Mouse (Mus musculus) small intestine, adult 2 months (tissue): ENCODE measurements around the gene Txlna. TPM values are rescaled to one million over a fixed set of nuclear protein-coding genes. Genes with fewer than 3 reads are reported as not detected.

ENCODE experiments used
- H3K27ac ChIP-seq: fragments of 200-500 bp; 2 replicates; pipeline ENCODE4 v1.5.1; 2012; ENCODE audit warnings: low read depth, low read length, control low read depth, inconsistent platforms; ENCODE audit not compliant: insufficient read depth
- H3K27me3 ChIP-seq: fragments of 200-500 bp; 2 replicates; pipeline ENCODE4 v1.6.1; 2012; ENCODE audit warnings: mild to moderate bottlenecking, moderate library complexity, low read length, inconsistent platforms; ENCODE audit not compliant: control insufficient read depth, insufficient read depth
- H3K36me3 ChIP-seq: fragments of 200-500 bp; 2 replicates; pipeline ENCODE4 v1.6.1; 2012; ENCODE audit warnings: mild to moderate bottlenecking, low read length, control low read depth, inconsistent platforms; ENCODE audit not compliant: control insufficient read depth, insufficient read depth
- H3K4me1 ChIP-seq: fragments of 200-500 bp; 2 replicates; pipeline ENCODE4 v1.6.1; 2012; ENCODE audit warnings: low read length, inconsistent platforms, mixed read lengths; ENCODE audit not compliant: control insufficient read depth, insufficient read depth, insufficient read length
- H3K4me3 ChIP-seq: fragments of 200-500 bp; 2 replicates; pipeline ENCODE4 v1.5.1; 2012; ENCODE audit warnings: low read depth, mild to moderate bottlenecking, control low read depth, inconsistent platforms, low read length, moderate library complexity
- CTCF ChIP-seq: fragments of 200-500 bp; IDR thresholded peaks from 2 replicates; pipeline ENCODE4 v1.5.1; 2012; ENCODE audit warnings: low read depth, mild to moderate bottlenecking, control low read depth, inconsistent platforms, low read length, moderate library complexity, mixed read lengths; ENCODE audit not compliant: insufficient replicate concordance, insufficient read length; ENCODE audit errors: extremely low read depth
- POLR2A ChIP-seq: fragments of 200-500 bp; IDR thresholded peaks from 2 replicates; pipeline ENCODE4 v1.6.1; 2012; ENCODE audit warnings: low read depth, mild to moderate bottlenecking, control low read depth, inconsistent platforms, low read length, moderate library complexity
- WGBS: fragments of 180-500 bp; shearing (Covaris S2); methylation state at CpG from one replicate; pipeline ENCODE4 v1.1.7; 2018; 5-methylcytosine and 5-hydroxymethylcytosine counted together
- polyA plus RNA-seq: library from polyadenylated mRNA; depleted of rRNA; stranded (reverse); fragments of >200 nt; gene quantifications from 2 replicates; pipeline ENCODE4 v1.2.3, GENCODE M21; 2012

The Txlna gene
- polyA plus RNA-seq, 1 experiment, result 11.4 TPM

DNA sequence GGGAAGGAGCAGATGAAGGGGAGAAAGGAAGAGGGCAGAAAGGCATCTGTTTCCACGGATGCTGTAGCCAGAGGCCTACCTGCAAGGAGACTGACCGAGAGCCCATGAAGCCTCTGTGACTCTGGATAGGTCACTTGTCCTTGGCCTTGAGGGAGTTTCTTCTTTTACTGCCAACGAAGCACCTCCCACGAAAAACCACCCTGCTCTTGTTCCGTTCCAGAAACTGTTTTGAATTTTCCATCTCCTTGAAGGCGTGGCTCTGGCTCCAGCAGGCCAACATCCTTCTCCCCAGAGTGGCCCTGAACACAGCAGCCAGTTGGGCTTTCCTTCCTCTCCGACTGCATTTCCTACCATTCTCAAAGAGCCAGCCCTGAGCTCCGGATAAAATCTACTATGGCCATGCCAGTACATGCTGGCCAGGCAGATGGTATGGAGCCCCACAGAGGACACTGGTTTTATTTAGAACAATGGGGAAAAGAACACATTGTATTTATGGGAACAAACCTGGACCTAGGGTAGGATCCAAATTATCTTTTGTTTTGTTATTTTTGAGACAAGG is 19.5 kb downstream of the Txlna start:
- peaks cover 14% of the 10 kb centered on the region for H3K4me1 ChIP-seq
- TF ChIP-seq CTCF (no peak), POLR2A (no peak)
- H3K27me3 ChIP-seq, result no peaks in the 10 kb centered on the region
- 69% methylated on average over 8 of the region's 8 CpGs for WGBS
- no peaks in the 10 kb centered on the region for H3K36me3 ChIP-seq
- peak overlapping the region; percentile 25 for H3K4me3 ChIP-seq
- H3K27ac ChIP-seq, result peak overlapping the region; percentile 19; the same call in 1 of the 2 replicates

DNA sequence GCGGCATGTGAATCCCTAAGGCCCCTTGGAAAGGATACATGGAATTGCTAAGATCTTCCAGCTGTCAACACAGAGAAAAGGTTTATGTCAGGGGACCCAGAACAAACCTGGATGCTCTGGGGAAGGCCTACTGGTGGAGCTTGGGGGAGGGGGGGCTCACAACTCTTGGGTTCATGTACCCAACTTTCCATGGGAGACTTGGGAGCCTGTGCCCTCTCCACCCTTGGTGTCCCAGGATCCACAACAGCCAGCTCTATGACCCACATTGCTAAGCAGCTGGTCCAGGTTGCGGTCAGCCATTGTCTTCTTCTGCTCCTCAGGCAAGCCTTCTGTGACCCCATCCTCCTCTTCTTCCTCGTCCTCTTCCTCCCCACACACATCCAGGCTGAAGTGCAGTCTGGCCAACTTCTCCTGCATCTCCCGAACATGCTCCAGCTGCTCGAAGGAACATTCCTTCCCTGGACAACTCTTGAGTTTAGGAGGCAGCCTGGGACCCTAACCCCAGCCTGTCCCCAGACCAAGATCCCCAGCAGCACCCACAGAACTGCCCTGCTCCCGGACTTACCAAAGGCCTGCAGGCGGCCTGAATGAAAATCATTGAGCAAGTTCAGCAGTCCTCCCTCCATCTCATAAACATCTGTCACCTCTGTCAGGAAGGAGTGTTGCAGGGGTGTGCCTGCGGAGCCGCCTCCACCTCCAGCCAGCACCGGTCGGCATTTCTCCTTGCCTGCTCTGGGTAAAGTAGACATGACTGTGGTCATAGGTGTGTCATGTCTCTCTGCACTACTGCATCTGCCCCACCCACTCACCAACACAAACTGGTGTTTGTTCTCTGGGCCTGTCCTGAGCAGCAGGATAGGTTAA is 20.2 kb downstream of the Txlna start:
- Histone ChIP-seq H3K27me3 (no peaks in the 10 kb centered on the region), H3K27ac (peak overlapping the region; percentile 19), H3K36me3 (no peaks in the 10 kb centered on the region), H3K4me1 (peaks cover 14% of the 10 kb centered on the region), H3K4me3 (peak overlapping the region; percentile 25)
- TF ChIP-seq POLR2A (no peak), CTCF (no peak)
- 90% methylated on average over 11 of the region's 11 CpGs for WGBS

DNA sequence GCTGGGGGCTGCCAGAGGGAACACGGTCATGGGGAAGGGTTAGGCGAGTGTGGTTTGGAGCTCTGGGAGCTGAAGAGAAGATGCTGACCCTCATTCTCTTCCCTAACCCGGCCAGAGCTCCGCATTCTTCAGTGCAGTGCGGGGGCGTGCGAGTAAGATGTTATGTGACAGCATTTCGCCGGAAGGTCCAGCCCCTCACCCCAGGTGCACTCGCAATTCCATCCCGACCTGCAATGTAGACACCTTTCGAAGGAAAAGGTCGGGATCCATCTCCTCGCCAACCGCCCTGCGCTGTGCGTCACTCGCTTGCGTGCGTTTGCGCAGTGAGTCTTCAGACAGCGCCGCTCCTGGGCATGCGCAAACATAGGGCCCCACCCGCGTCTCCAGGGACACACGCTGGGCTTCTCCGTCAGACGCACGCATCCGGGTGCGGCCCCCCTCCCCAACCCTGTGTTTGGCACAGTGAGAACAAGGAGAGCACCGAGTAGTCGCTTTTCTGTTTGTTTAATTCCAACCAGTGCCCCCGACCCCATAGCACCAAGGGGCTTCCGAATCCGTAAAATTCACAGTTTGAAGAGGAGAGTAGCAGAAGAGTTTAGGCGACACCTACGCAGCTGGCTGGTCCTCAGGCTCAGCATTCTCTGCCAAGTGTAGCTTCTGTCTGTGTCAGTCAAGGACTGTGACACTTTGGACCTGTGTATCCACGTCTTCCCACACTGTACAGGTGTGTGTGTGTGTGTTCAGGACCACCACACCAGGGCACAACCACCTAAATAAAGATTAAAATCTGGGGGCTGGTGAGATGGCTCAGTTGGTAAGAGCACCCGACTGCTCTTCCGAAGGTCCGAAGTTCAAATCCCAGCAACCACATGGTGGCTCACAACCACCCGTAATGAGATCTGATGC is 21.8 kb downstream of the Txlna start, which contains the start of gene Iqcc:
Iqcc (minus strand) TSS at position 314 of the 906 bp plus-strand sequence.
- 1% methylated on average over 44 of the region's 44 CpGs for WGBS
- H3K27me3 ChIP-seq, result no peaks in the 10 kb centered on the region

GRCm38 (mm10) chr4:129618031-129618430 is 22.8 kb downstream of the Txlna start:
- TF ChIP-seq POLR2A (no peak), CTCF (no peak)
- Histone ChIP-seq H3K4me3 (peak overlapping the region; percentile 67), H3K4me1 (peaks cover 8% of the 10 kb centered on the region), H3K27ac (no peak overlapping the region), H3K27me3 (no peaks in the 10 kb centered on the region), H3K36me3 (no peaks in the 10 kb centered on the region)
- WGBS, result 96% methylated on average over 5 of the region's 5 CpGs

More for the DNA sequence above, 21.8 kb downstream of the Txlna start, which contains the start of gene Iqcc:
- Histone ChIP-seq H3K36me3 (no peaks in the 10 kb centered on the region), H3K4me1 (peaks cover 8% of the 10 kb centered on the region), H3K27ac (peak within 1 kb of the TSS; percentile 77), H3K4me3 (peak within 1 kb of the TSS; percentile 67)
- TF ChIP-seq CTCF (no peak), POLR2A (peak; percentile 82)

GRCm38 (mm10) chr4:129617121-129617641 is 23.7 kb downstream of the Txlna start:
- H3K4me3 ChIP-seq, result no peak overlapping the region
- H3K36me3 ChIP-seq, result no peaks in the 10 kb centered on the region
- no peaks in the 10 kb centered on the region for H3K27me3 ChIP-seq
- WGBS, result 95% methylated on average over 7 of the region's 7 CpGs
- no peak for TF ChIP-seq POLR2A
- no peak for TF ChIP-seq CTCF
- no peak overlapping the region for H3K27ac ChIP-seq
- peaks cover 5% of the 10 kb centered on the region; the same call in 1 of the 2 replicates for H3K4me1 ChIP-seq

DNA sequence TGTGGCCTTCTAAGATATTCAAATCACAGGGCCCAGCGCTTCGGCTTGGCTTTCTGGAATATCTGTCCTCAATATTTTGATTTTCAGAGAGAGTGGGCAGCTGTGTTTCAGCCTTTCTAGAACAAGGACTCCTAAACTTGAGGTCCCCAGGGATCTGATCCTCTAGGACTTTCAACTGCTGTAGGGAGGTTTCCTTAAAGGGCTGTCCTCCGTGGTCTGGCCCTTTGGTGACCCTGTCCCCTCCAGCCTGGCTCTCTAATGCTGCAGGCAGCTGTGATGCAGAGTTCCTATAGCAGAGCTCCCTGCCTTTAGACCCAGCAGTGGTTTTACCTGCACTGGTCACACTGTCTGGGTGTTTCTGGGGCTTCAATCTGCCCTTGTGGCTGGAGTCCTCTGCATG is 24.2 kb downstream of the Txlna start:
- TF ChIP-seq POLR2A (no peak), CTCF (no peak)
- H3K36me3 ChIP-seq, result no peaks in the 10 kb centered on the region
- H3K4me1 ChIP-seq, result peaks cover 5% of the 10 kb centered on the region; the same call in 1 of the 2 replicates
- 85% methylated on average over 3 of the region's 3 CpGs for WGBS
- H3K4me3 ChIP-seq, result no peak overlapping the region
- no peaks in the 10 kb centered on the region for H3K27me3 ChIP-seq
- no peak overlapping the region for H3K27ac ChIP-seq

DNA sequence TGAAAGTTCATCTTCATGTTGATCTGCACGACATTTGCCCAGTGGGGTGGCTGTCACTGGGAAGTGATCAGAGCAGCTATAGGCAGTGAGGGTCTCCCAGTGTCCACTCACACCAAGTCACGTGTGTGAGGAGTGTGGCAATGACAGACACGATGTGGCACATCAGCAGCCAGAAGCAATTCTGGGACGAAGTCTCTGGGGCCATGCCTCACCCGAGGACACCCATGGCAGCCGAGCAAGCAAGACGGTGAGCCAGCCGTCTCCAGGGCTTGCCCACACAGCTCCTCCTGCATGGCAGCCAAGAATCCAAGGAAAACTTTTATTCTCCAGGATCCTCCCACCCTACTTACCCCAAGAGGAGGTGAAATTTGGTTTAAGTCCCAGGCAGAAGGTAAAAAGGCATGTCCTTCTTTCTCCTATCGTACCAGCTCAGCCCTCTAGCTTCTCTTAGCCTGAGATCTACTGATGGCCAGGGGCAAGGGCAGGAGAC is 25.0 kb downstream of the Txlna start:
- WGBS, result 86% methylated on average over 9 of the region's 9 CpGs
- Histone ChIP-seq H3K4me3 (no peak overlapping the region), H3K36me3 (no peaks in the 10 kb centered on the region), H3K4me1 (peaks cover 5% of the 10 kb centered on the region; the same call in 1 of the 2 replicates), H3K27me3 (no peaks in the 10 kb centered on the region), H3K27ac (no peak overlapping the region)
- TF ChIP-seq CTCF (no peak), POLR2A (no peak)
